Mouse (Mus musculus) kidney, adult 2 months (tissue): Measurements from ENCODE around the gene BC147527.

Experiments used
- CTCF ChIP-seq: fragments of 200-500 bp; conservative IDR thresholded peaks from 2 replicates; pipeline ENCODE4 v1.5.1; 2011; ENCODE audit warnings: low read depth, mild to moderate bottlenecking, control low read depth, low read length, moderate library complexity, mixed read lengths; ENCODE audit not compliant: insufficient read depth, insufficient read length
- POLR2A ChIP-seq: fragments of 200-500 bp; IDR thresholded peaks from one replicate; pipeline ENCODE4 v1.6.1; 2011; ENCODE audit warnings: low read depth, low read length, control low read depth

- TF ChIP-seq CTCF (no peak), POLR2A (no peak)
These were observed 661 bp downstream of the BC147527 start for GRCm38 (mm10) chr13:120300853-120301252.
